Mouse (Mus musculus): ENCODE measurements around the gene Tyrp1.

DNA sequence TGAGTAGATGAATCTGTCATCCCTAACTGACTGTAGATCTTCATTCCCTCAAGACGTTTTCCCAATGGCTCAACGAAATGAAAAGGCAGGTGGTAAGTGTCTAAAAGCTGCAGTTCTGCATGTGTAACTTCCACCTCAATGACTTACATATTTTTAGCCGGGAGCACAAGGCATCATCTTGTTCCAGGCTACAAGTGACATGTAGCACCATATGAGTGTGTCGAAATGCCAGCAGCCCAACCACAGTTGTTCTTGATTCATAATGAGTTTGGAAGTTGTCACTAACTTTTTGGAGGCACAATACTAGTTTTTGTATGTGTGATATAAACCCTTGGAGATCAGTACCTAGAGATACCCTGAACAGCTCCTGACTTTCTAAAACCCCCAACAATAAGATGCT lies 5.4 kb downstream of the Tyrp1 start:
- TF ChIP-seq POLR2A (IDR thresholded peaks at IDR 0.05; ENCODE audit: insufficient read length, low read depth) (no peak), MAX (IDR thresholded peaks at IDR 0.05; ENCODE audit: low read depth) (no peak), MYOD1 (IDR thresholded peaks at IDR 0.05; ENCODE audit: control insufficient read depth in 1 of 3, insufficient read length in 2 of 3, low read depth in 2 of 3) (no peak), USF1 (IDR thresholded peaks at IDR 0.05; ENCODE audit: low read depth) (no peak)

Measured in myocyte (in vitro differentiated cells).